In genomic region chr12:84210288-84210687, GRCm38 (mm10) we compare ENCODE assay signal across 19 mouse cellular contexts. TPM values are rescaled to one million over a fixed set of nuclear protein-coding genes. Genes with fewer than 3 reads are reported as not detected.
DNase-seq lines count a peak whose midpoint lies in the region; TF ChIP-seq lines count a peak whose summit lies in the region.
"Had no signal": no experiment of that assay in that cellular context is flagged by ENCODE, and none has a peak within 500 bp of the region (broad histone marks: within the 10 kb centered on the region; RNA-seq: fewer than 3 reads in every experiment).

No protein-coding gene starts in this region.

- H3K36me3 ChIP-seq in E14TG2a.4 (ENCODE audit: insufficient read depth, low read length), result peaks cover 21% of the 10 kb centered on the region
- H3K36me3 ChIP-seq in ES-Bruce4 (ENCODE audit: control insufficient read depth, insufficient read depth, low read length, poor library complexity, severe bottlenecking), result no peaks in the 10 kb centered on the region
- H3K36me3 ChIP-seq: embryonic facial prominence, embryonic 15.5 days; heart, embryonic 12.5 days had no signal

- TF ChIP-seq CTCF in E14TG2a.4 (conservative IDR thresholded peaks at IDR 0.05; ENCODE audit: low read length), result no peak
- TF ChIP-seq CTCF in ES-Bruce4 (IDR thresholded peaks at IDR 0.05; ENCODE audit: low read depth, low read length), result no peak

- H3K27me3 ChIP-seq in E14TG2a.4 (ENCODE audit: insufficient read depth, low read length) (peaks cover 33% of the 10 kb centered on the region), ES-Bruce4 (ENCODE audit: control insufficient read depth, insufficient read depth, low read length, poor library complexity, severe bottlenecking) (no peaks in the 10 kb centered on the region)
- H3K27me3 ChIP-seq: embryonic facial prominence, embryonic 15.5 days; heart, embryonic 12.5 days; Patski had no signal

- peak overlapping the region; percentile 69 for H3K4me3 ChIP-seq in E14TG2a.4 (replicated peaks; ENCODE audit: low read length)
- H3K4me3 ChIP-seq in ES-Bruce4 (ENCODE audit: low read depth, low read length), result peak overlapping the region; percentile 15; the same call in 1 of the 2 replicates
- H3K4me3 ChIP-seq: embryonic facial prominence, embryonic 15.5 days; erythroblast, embryonic 14.5 days; forebrain, embryonic 10.5 days; gastrocnemius, adult 2 months; heart, adult 2 months; heart, embryonic 12.5 days; hindbrain, embryonic 10.5 days had no signal

- H3K27ac ChIP-seq in ES-Bruce4 (ENCODE audit: insufficient read depth, low read length), result peak overlapping the region; percentile 22
- H3K27ac ChIP-seq: embryonic facial prominence, embryonic 15.5 days; forebrain, embryonic 10.5 days; gastrocnemius, adult 2 months; heart, adult 2 months; hindbrain, embryonic 10.5 days; hindbrain, embryonic 14.5 days had no signal

- no peak for TF ChIP-seq EP300 in ES-Bruce4 (IDR thresholded peaks at IDR 0.05; ENCODE audit: insufficient read depth, low read depth, low read length)

- DNase-seq in kidney, adult 9 months, result peak; percentile 73
- no peak for DNase-seq in kidney, adult 18-20 months
- DNase-seq in kidney, postnatal 10 days, result peak; percentile 16
- DNase-seq in cerebellum, postnatal 25 days, result no peak
- DNase-seq in spleen, postnatal 10 days (ENCODE audit: low spot score in 2 of 2), result no peak
- DNase-seq: adrenal gland, postnatal 36 days; cerebellum, adult 2 months; embryo, embryonic 11 days; gastrocnemius, adult 2 months had no signal

- TF ChIP-seq POLR2A in ES-Bruce4 (IDR thresholded peaks at IDR 0.05; ENCODE audit: insufficient read depth, low read length), result no peak

- H3K4me1 ChIP-seq in E14TG2a.4 (replicated peaks; ENCODE audit: low read depth, low read length), result peaks cover 99% of the 10 kb centered on the region
- peaks cover 27% of the 10 kb centered on the region for H3K4me1 ChIP-seq in ES-Bruce4 (ENCODE audit: control insufficient read depth, insufficient read depth, low read length)

- H3K9ac ChIP-seq in ES-Bruce4 (ENCODE audit: low read depth, poor library complexity, severe bottlenecking), result no peak overlapping the region
- H3K9ac ChIP-seq: embryonic facial prominence, embryonic 15.5 days; heart, embryonic 12.5 days; hindbrain, embryonic 14.5 days had no signal

- H3K9me3 ChIP-seq in E14TG2a.4 (ENCODE audit: low read length) (no peaks in the 10 kb centered on the region), ES-Bruce4 (replicated peaks; ENCODE audit: control insufficient read depth, insufficient read depth, low read length, poor library complexity, severe bottlenecking) (no peaks in the 10 kb centered on the region)
- H3K9me3 ChIP-seq: embryonic facial prominence, embryonic 15.5 days; forebrain, embryonic 10.5 days; heart, embryonic 12.5 days; hindbrain, embryonic 10.5 days had no signal

RNA-seq across cellular contexts. Expression of gene Elmsan1, which starts 8.4 kb away (rescaled TPM):
- polyA plus RNA-seq in ES-Bruce4 (2011; ENCODE audit: insufficient read depth, insufficient read length, low read depth, missing spikeins), result 28.3 and 30.1 TPM in 2 replicates

Comparison
In these comparisons a context has a peak if more than half of its experiments do, and no peak if none do; other contexts are left out.
1. DNase-seq: peak in kidney, adult 9 months (single experiment) and kidney, postnatal 10 days (single experiment); none in kidney, adult 18-20 months (single experiment), cerebellum, postnatal 25 days (0 of 2) and spleen, postnatal 10 days (0 of 2).